Mouse (Mus musculus) heart, adult 9 months (tissue): ENCODE data around the gene Tpsab1.

Source experiments
- DNase-seq, 2 experiments: peaks; one replicate each; pipeline ENCODE4 v3.0.0; 2022; ENCODE audit warnings: low spot score in 2 of 2

The Tpsab1 gene

GRCm38 (mm10) chr17:25345462-25345861 is at the start of gene Tpsab1:
Gene Tpsab1, minus strand, starts transcription at chr17:25345562.
- no peak for DNase-seq

GRCm38 (mm10) chr17:25394526-25394925 is 49.2 kb upstream of the Tpsab1 start:
- no peak for DNase-seq

GRCm38 (mm10) chr17:25374011-25374410 is 28.6 kb upstream of the Tpsab1 start:
- DNase-seq: no peak

GRCm38 (mm10) chr17:25372491-25372890 is 27.1 kb upstream of the Tpsab1 start:
- DNase-seq: no peak

GRCm38 (mm10) chr17:25368973-25369372 is 23.6 kb upstream of the Tpsab1 start, which contains the start of gene Tpsg1:
Gene Tpsg1, plus strand, starts transcription at chr17:25369273.
- no peak for DNase-seq

GRCm38 (mm10) chr17:25366005-25366404 is 20.6 kb upstream of the Tpsab1 start, which contains the start of gene Tpsb2:
Gene Tpsb2, plus strand, starts transcription at chr17:25366305.
- DNase-seq: no peak

GRCm38 (mm10) chr17:25363726-25364125 is 18.4 kb upstream of the Tpsab1 start:
- DNase-seq: no peak

- DNase-seq: no peak
These were observed 15.9 kb upstream of the Tpsab1 start for GRCm38 (mm10) chr17:25361291-25361690.

- no peak for DNase-seq
These were observed 3.9 kb downstream of the Tpsab1 start for GRCm38 (mm10) chr17:25341490-25341889.

- no peak for DNase-seq
These were observed 5.4 kb downstream of the Tpsab1 start for GRCm38 (mm10) chr17:25340003-25340402.

- no peak for DNase-seq
These were observed 7.1 kb downstream of the Tpsab1 start for GRCm38 (mm10) chr17:25338218-25338617.

- DNase-seq: peak in 1 of 2 experiments; percentile 2
These were observed 11.4 kb downstream of the Tpsab1 start for GRCm38 (mm10) chr17:25333943-25334342.

GRCm38 (mm10) chr17:25332321-25332720 is 13.0 kb downstream of the Tpsab1 start:
- no peak for DNase-seq

GRCm38 (mm10) chr17:25322930-25323329 is 22.4 kb downstream of the Tpsab1 start:
- DNase-seq: no peak

GRCm38 (mm10) chr17:25320819-25321218 is 24.5 kb downstream of the Tpsab1 start:
- no peak for DNase-seq

GRCm38 (mm10) chr17:25318354-25318753 is 27.0 kb downstream of the Tpsab1 start, which contains the start of gene Prss29:
Gene Prss29, plus strand, starts transcription at chr17:25318654.
- no peak for DNase-seq

GRCm38 (mm10) chr17:25308346-25308745 is 37.0 kb downstream of the Tpsab1 start, which contains the start of gene Prss28:
Gene Prss28, plus strand, starts transcription at chr17:25308646.
- no peak for DNase-seq

- DNase-seq: no peak
These were observed 47.3 kb downstream of the Tpsab1 start, which contains the start of gene Prss34 for GRCm38 (mm10) chr17:25298094-25298493. Gene Prss34, plus strand, starts transcription at chr17:25298394.

- DNase-seq: no peak
These were observed 51.3 kb downstream of the Tpsab1 start for GRCm38 (mm10) chr17:25294111-25294510.

- DNase-seq: no peak
These were observed 51.9 kb downstream of the Tpsab1 start for GRCm38 (mm10) chr17:25293495-25293894.
